8 mouse cellular contexts compared by ENCODE assay signal in genomic region chr8:122709340-122710111, GRCm38 (mm10). TPM values are rescaled to one million over a fixed set of nuclear protein-coding genes. Genes with fewer than 3 reads are reported as not detected.
A peak's percentile ranks its signal among the peaks of the same experiment; 100 is the strongest.
DNase-seq lines count a peak whose midpoint lies in the region; ATAC-seq and TF ChIP-seq lines count a peak whose summit lies in the region.

No protein-coding gene starts in this region.

- H3K4me3 ChIP-seq in left cerebral cortex, adult 2 months = no peak overlapping the region
- no peak overlapping the region for H3K4me3 ChIP-seq in hindbrain, embryonic 13.5 days

- intact Hi-C loops in left cerebral cortex, adult 2 months (cut with DNase I) = no loop called here
- intact Hi-C loops in heart, postnatal 36 days (cut with DNase I) = no loop called here

- WGBS in hindbrain, embryonic 13.5 days = 25% methylated on average over 23 of the region's 26 CpGs

- H3K4me1 ChIP-seq in hindbrain, embryonic 13.5 days (replicated peaks) = peaks cover 40% of the 10 kb centered on the region

- peak; percentile 1 for TF ChIP-seq CTCF in left cerebral cortex, adult 2 months (IDR thresholded peaks at IDR 0.05)

- no peak overlapping the region for H3K27ac ChIP-seq in left cerebral cortex, adult 2 months
- H3K27ac ChIP-seq in hindbrain, embryonic 13.5 days = peak overlapping the region; percentile 66

- no peaks in the 10 kb centered on the region for H3K9me3 ChIP-seq in hindbrain, embryonic 13.5 days

- no peak for DNase-seq in left cerebral cortex, adult 2 months (ENCODE audit: extremely low spot score in 1 of 2, low spot score in 2 of 2)
- no peak for DNase-seq in left cerebral cortex, adult 11 months (ENCODE audit: low spot score)
- DNase-seq in cerebellum, adult 18-20 months = peak; percentile 57 to 68
- peak; percentile 32 for DNase-seq in naive thymus-derived CD4-positive, alpha-beta T cell, adult 2 months (ENCODE audit: low read depth)
- DNase-seq in thymus, postnatal 4 days = peak; percentile 84
- no peak for DNase-seq in heart, postnatal 36 days
- DNase-seq in heart, postnatal 4 days = no peak

- H3K36me3 ChIP-seq in hindbrain, embryonic 13.5 days = no peaks in the 10 kb centered on the region

- no peak overlapping the region for H3K4me2 ChIP-seq in hindbrain, embryonic 13.5 days

- H3K27me3 ChIP-seq in hindbrain, embryonic 13.5 days = peaks cover 13% of the 10 kb centered on the region; the same call in 1 of the 2 replicates

- peak; percentile 58 for ATAC-seq in hindbrain, embryonic 13.5 days (ENCODE audit: low FRiP score)

- no peak overlapping the region for H3K9ac ChIP-seq in hindbrain, embryonic 13.5 days

RNA-seq across cellular contexts. Expression of gene Cbfa2t3, which starts 10.6 kb away (rescaled TPM):
- total RNA-seq in left cerebral cortex, adult 2 months (2021) = 10 to 100 TPM; 32.8 to 48.8 TPM
- polyA plus RNA-seq in hindbrain, embryonic 13.5 days (2015; fragmentation: Nextera tagmentation; extraction: Ambion mirVana) = 27.2 and 30.2 TPM in 2 replicates
- 10 to 100 TPM; 19.7 to 23.0 TPM for total RNA-seq in heart, postnatal 36 days (2021)
- 10 to 100 TPM; 17.3 to 19.3 TPM for total RNA-seq in heart, postnatal 4 days (2021)

Comparison
In these comparisons a context has a peak if more than half of its experiments do, and no peak if none do; other contexts are left out.
1. DNase-seq: peak in cerebellum, adult 18-20 months (2 of 2), naive thymus-derived CD4-positive, alpha-beta T cell, adult 2 months (single experiment) and thymus, postnatal 4 days (single experiment); none in left cerebral cortex, adult 2 months (0 of 2), left cerebral cortex, adult 11 months (single experiment), heart, postnatal 36 days (0 of 2) and heart, postnatal 4 days (single experiment).